Mouse (Mus musculus): Measurements from ENCODE around the gene Cd207.

DNA sequence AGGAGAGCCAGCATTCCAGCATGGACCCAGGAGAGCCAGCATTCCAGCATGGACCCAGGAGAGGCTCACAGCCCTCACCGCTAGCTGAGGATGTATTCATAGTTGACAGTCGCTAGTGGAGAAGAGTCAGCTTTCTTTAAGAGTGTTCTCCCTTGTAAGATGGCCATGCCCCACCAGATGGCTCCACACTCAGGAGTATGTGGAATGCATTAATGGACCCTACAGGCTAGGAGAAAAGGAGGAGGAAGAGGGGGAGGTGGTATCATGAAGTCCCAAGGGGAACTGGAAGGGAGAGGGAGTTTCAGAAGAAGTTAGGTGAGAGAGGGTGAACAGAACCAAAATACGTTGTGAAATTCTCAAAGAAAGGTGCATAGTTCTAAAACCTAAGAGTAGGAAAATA is 18.1 kb upstream of the Cd207 start:
- TF ChIP-seq CTCF (IDR thresholded peaks at IDR 0.05), result no peak
- no peak for TF ChIP-seq POLR2A (IDR thresholded peaks at IDR 0.05; ENCODE audit: insufficient read depth, low read depth, low read length)

Measured in heart, adult 2 months (tissue).